7 mouse cellular contexts compared by ENCODE assay signal in genomic region chr8:89850209-89850796, GRCm38 (mm10).
DNase-seq lines count a peak whose midpoint lies in the region; ATAC-seq and TF ChIP-seq lines count a peak whose summit lies in the region.

No protein-coding gene starts in this region.

- DNase-seq in R1 (ENCODE audit: low read depth, low spot score): peak; percentile 46
- peak; percentile 6 for DNase-seq in cerebellum, adult 11 months
- peak; percentile 73 to 81 for DNase-seq in left cerebral cortex, adult 18-20 months (ENCODE audit: low spot score in 2 of 2)
- DNase-seq in midbrain, postnatal 0 days (ENCODE audit: low spot score): peak; percentile 91
- DNase-seq in spleen, postnatal 36 days (ENCODE audit: low spot score in 2 of 2): no peak

- no peak overlapping the region for H3K9ac ChIP-seq in forebrain, embryonic 15.5 days (replicated peaks)
- H3K9ac ChIP-seq in hindbrain, embryonic 16.5 days (ENCODE audit: low read depth, low read length): no peak overlapping the region
- no peak overlapping the region for H3K9ac ChIP-seq in midbrain, postnatal 0 days (replicated peaks; ENCODE audit: low read length, poor library complexity, severe bottlenecking)

- no peaks in the 10 kb centered on the region for H3K36me3 ChIP-seq in forebrain, embryonic 15.5 days
- no peaks in the 10 kb centered on the region for H3K36me3 ChIP-seq in hindbrain, embryonic 16.5 days (ENCODE audit: control insufficient read depth, insufficient read depth, low read length)
- no peaks in the 10 kb centered on the region for H3K36me3 ChIP-seq in midbrain, postnatal 0 days (ENCODE audit: insufficient read depth, low read length)

- ATAC-seq in forebrain, embryonic 15.5 days (replicated peaks): peak; percentile 96
- ATAC-seq in hindbrain, embryonic 16.5 days: peak; percentile 94
- ATAC-seq in midbrain, postnatal 0 days (ENCODE audit: low FRiP score): peak; percentile 86

- TF ChIP-seq CTCF in midbrain, postnatal 0 days (IDR thresholded peaks at IDR 0.05): peak; percentile 96

- no peak overlapping the region for H3K4me3 ChIP-seq in forebrain, embryonic 15.5 days
- no peak overlapping the region for H3K4me3 ChIP-seq in hindbrain, embryonic 16.5 days (ENCODE audit: low read length)
- H3K4me3 ChIP-seq in midbrain, postnatal 0 days (ENCODE audit: low read depth, low read length): no peak overlapping the region

- WGBS in forebrain, embryonic 15.5 days: 35% methylated on average over 3 of the region's 3 CpGs
- WGBS in hindbrain, embryonic 16.5 days: 30% methylated on average over 3 of the region's 3 CpGs
- 36% methylated on average over 3 of the region's 3 CpGs for WGBS in midbrain, postnatal 0 days

- H3K9me3 ChIP-seq in forebrain, embryonic 15.5 days: no peaks in the 10 kb centered on the region
- H3K9me3 ChIP-seq in hindbrain, embryonic 16.5 days (ENCODE audit: control insufficient read depth, low read length): no peaks in the 10 kb centered on the region
- H3K9me3 ChIP-seq in midbrain, postnatal 0 days (ENCODE audit: low read length): no peaks in the 10 kb centered on the region

- H3K4me1 ChIP-seq in forebrain, embryonic 15.5 days: peaks cover 9% of the 10 kb centered on the region
- H3K4me1 ChIP-seq in hindbrain, embryonic 16.5 days (ENCODE audit: control insufficient read depth, insufficient read depth, low read depth, low read length): peaks cover 5% of the 10 kb centered on the region
- H3K4me1 ChIP-seq in midbrain, postnatal 0 days (ENCODE audit: insufficient read depth, low read length): no peaks in the 10 kb centered on the region

- no peaks in the 10 kb centered on the region for H3K27me3 ChIP-seq in forebrain, embryonic 15.5 days
- no peaks in the 10 kb centered on the region for H3K27me3 ChIP-seq in hindbrain, embryonic 16.5 days (replicated peaks; ENCODE audit: control insufficient read depth, insufficient read depth, low read length)
- H3K27me3 ChIP-seq in midbrain, postnatal 0 days (ENCODE audit: insufficient read depth, low read length): no peaks in the 10 kb centered on the region

- H3K27ac ChIP-seq in forebrain, embryonic 15.5 days (replicated peaks): peak overlapping the region; percentile 51
- H3K27ac ChIP-seq in hindbrain, embryonic 16.5 days (ENCODE audit: low read depth, low read length): peak overlapping the region; percentile 65; the same call in 1 of the 2 replicates
- peak overlapping the region; percentile 64 for H3K27ac ChIP-seq in midbrain, postnatal 0 days (ENCODE audit: low read depth, low read length)

- no peak overlapping the region for H3K4me2 ChIP-seq in forebrain, embryonic 15.5 days (replicated peaks)
- H3K4me2 ChIP-seq in hindbrain, embryonic 16.5 days (ENCODE audit: low read length): no peak overlapping the region
- H3K4me2 ChIP-seq in midbrain, postnatal 0 days (ENCODE audit: low read depth, low read length, poor library complexity, severe bottlenecking): no peak overlapping the region

Comparison
In these comparisons a context has a peak if more than half of its experiments do, and no peak if none do; other contexts are left out.
1. DNase-seq: peak in R1 (single experiment), cerebellum, adult 11 months (single experiment), left cerebral cortex, adult 18-20 months (2 of 2) and midbrain, postnatal 0 days (single experiment); none in spleen, postnatal 36 days (0 of 2).
2. Peak in every context shown above with its lines, with median percentiles within 50 percentile points of each other: ATAC-seq and H3K27ac ChIP-seq.